Mouse (Mus musculus) hindbrain, postnatal 0 days (tissue): ENCODE results near the gene Rrm2. TPM values are rescaled to one million over a fixed set of nuclear protein-coding genes. Genes with fewer than 3 reads are reported as not detected.

Experiments
- ATAC-seq: fragments of 200-750 bp; cut with Nextera tagmentation; 2 replicates; pipeline ENCODE4 v1.8.0; 2017; ENCODE audit warnings: mild to moderate bottlenecking, moderate TSS enrichment, moderate library complexity
- DNase-seq: peaks from one replicate; pipeline ENCODE4 v3.0.0-alpha.2; 2015; ENCODE audit warnings: low spot score
- H3K27ac ChIP-seq: fragments of 300-500 bp; sonication (generic); 2 replicates; pipeline ENCODE4 v1.5.1; 2014; ENCODE audit warnings: mild to moderate bottlenecking
- H3K27me3 ChIP-seq: fragments of 300-500 bp; sonication (generic); 2 replicates; pipeline ENCODE4 v1.6.1; 2014; ENCODE audit warnings: low read length, mixed read lengths; ENCODE audit not compliant: insufficient read depth
- H3K36me3 ChIP-seq: fragments of 300-500 bp; sonication (generic); 2 replicates; pipeline ENCODE4 v1.6.1; 2014; ENCODE audit warnings: low read length, mixed read lengths; ENCODE audit not compliant: insufficient read depth
- H3K4me1 ChIP-seq: fragments of 300-500 bp; sonication (generic); 2 replicates; pipeline ENCODE4 v1.6.1; 2014; ENCODE audit warnings: antibody characterized with exemption, low read length, mixed read lengths; ENCODE audit not compliant: insufficient read depth
- H3K4me2 ChIP-seq: fragments of 300-500 bp; sonication (generic); 2 replicates; pipeline ENCODE4 v1.6.1; 2014; ENCODE audit warnings: low read depth, mild to moderate bottlenecking, low read length, moderate library complexity, mixed read lengths
- H3K4me3 ChIP-seq: fragments of 300-500 bp; sonication (generic); 2 replicates; pipeline ENCODE4 v1.5.1; 2014; ENCODE audit warnings: low read length
- H3K9ac ChIP-seq: fragments of 300-500 bp; sonication (generic); replicated peaks from 2 replicates; pipeline ENCODE4 v1.6.1; 2014; ENCODE audit warnings: mild to moderate bottlenecking, low read length, moderate library complexity, mixed read lengths
- H3K9me3 ChIP-seq: fragments of 300-500 bp; sonication (generic); 2 replicates; pipeline ENCODE4 v1.6.1; 2016; ENCODE audit warnings: low read length, mixed read lengths
- CTCF ChIP-seq: IDR thresholded peaks from 2 replicates; pipeline ENCODE4 v1.5.1; 2016; ENCODE audit warnings: antibody characterized with exemption, control low read depth, low read depth
- WGBS: fragments of 180-500 bp; shearing (Covaris S2); extraction: QIAGEN DNeasy Blood & Tissue Kit; methylation state at CpG from one replicate; pipeline ENCODE4 v1.1.7; 2014; 5-methylcytosine and 5-hydroxymethylcytosine counted together
- polyA plus RNA-seq: library from polyadenylated mRNA; unstranded; fragments of >200 nt; fragmentation: Nextera tagmentation; extraction: Ambion mirVana; gene quantifications from 2 replicates; pipeline ENCODE4 v1.2.1, GENCODE M21; 2015
- total RNA-seq: library from RNA; depleted of rRNA; stranded (reverse); fragments of >200 nt; gene quantifications from 2 replicates; pipeline ENCODE4 v1.2.3, GENCODE M21; 2014; rRNA removed

Gene Rrm2
- total RNA-seq: 23.4 TPM in 2 replicates
- 53.4 and 61.1 TPM in 2 replicates for polyA plus RNA-seq

GRCm38 (mm10) chr12:24707954-24708823 lies at the start of gene Rrm2:
Gene Rrm2, plus strand, starts transcription at chr12:24708241.
- DNase-seq: peak; percentile 96
- peak within 1 kb of the TSS; percentile 88 for H3K4me2 ChIP-seq
- H3K4me3 ChIP-seq: peak within 1 kb of the TSS; percentile 80
- peak; percentile 86 for TF ChIP-seq CTCF
- peak within 1 kb of the TSS; percentile 66 for H3K9ac ChIP-seq
- H3K36me3 ChIP-seq: no peaks in the 10 kb centered on the region
- peak within 1 kb of the TSS; percentile 68; the same call in 1 of the 2 replicates for H3K27ac ChIP-seq
- H3K9me3 ChIP-seq: no peaks in the 10 kb centered on the region
- peaks cover 7% of the 10 kb centered on the region; the same call in 1 of the 2 replicates for H3K4me1 ChIP-seq
- peak; percentile 90 for ATAC-seq
- WGBS: under 1% methylated on average over 75 of the region's 83 CpGs
- H3K27me3 ChIP-seq: no peaks in the 10 kb centered on the region

DNA sequence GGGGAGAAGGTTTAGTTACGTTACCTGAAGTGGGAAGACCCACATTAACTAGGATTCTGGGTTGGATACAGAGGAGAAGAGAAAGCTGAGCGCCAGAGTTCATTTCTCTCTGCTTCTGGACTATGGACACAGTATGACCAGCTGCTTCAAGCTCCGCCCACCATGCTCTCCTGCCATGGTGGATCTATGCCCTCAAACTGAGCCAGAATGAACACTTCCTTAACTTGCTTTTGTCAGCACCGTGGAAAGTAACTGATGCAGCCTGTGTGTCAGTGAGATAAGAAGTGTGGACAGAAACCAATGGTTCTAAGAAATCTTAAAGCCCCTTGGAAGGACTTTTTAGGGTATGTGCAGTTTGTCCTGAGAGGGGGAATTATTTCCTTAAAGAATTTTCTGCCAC lies 49.0 kb upstream of the Rrm2 start:
- Histone ChIP-seq H3K27ac (no peak overlapping the region), H3K4me2 (no peak overlapping the region), H3K9me3 (no peaks in the 10 kb centered on the region), H3K36me3 (peaks cover 28% of the 10 kb centered on the region; the same call in 1 of the 2 replicates), H3K4me3 (no peak overlapping the region), H3K9ac (no peak overlapping the region), H3K27me3 (no peaks in the 10 kb centered on the region), H3K4me1 (no peaks in the 10 kb centered on the region; the same call in 1 of the 2 replicates)
- 88% methylated on average over 4 of the region's 4 CpGs for WGBS
- no peak for TF ChIP-seq CTCF
- ATAC-seq (no peak), DNase-seq (no peak)

DNA sequence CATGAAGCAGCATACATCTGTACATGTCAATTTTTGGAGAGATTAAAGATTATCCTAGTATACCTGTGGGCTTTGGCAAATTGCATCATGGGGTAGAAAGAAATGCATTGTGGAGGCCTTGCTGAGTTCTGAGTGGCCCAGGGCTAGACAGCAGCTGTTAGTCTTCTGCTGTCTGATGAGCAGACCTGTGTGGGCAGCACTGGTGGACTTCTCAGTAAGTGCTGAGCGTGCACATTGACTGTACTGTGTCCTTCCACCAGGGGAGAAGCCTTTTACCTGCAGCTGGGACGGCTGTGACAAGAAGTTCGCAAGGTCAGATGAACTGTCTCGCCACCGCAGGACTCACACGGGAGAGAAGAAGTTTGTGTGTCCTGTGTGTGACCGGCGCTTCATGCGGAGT lies 48.1 kb upstream of the Rrm2 start:
- Histone ChIP-seq H3K36me3 (peaks cover 23% of the 10 kb centered on the region; the same call in 1 of the 2 replicates), H3K9me3 (no peaks in the 10 kb centered on the region)
- WGBS: 86% methylated on average over 9 of the region's 9 CpGs

GRCm38 (mm10) chr12:24661100-24661499 lies 46.9 kb upstream of the Rrm2 start:
- 76% methylated on average over 4 of the region's 4 CpGs for WGBS

More for the DNA sequence above, 48.1 kb upstream of the Rrm2 start:
- no peak overlapping the region for H3K4me2 ChIP-seq
- DNase-seq (no peak), ATAC-seq (0 out of 2 replicates have a peak, but pooled peaks have one; percentile 16)
- no peak for TF ChIP-seq CTCF
- H3K4me3 ChIP-seq: no peak overlapping the region
- H3K4me1 ChIP-seq: no peaks in the 10 kb centered on the region; the same call in 1 of the 2 replicates
- H3K27ac ChIP-seq: no peak overlapping the region
- no peak overlapping the region for H3K9ac ChIP-seq
- no peaks in the 10 kb centered on the region for H3K27me3 ChIP-seq

GRCm38 (mm10) chr12:24662131-24662530 lies 45.9 kb upstream of the Rrm2 start:
- no peaks in the 10 kb centered on the region for H3K4me1 ChIP-seq
- H3K9ac ChIP-seq: no peak overlapping the region
- H3K4me2 ChIP-seq: no peak overlapping the region
- WGBS: 89% methylated on average over 5 of the region's 5 CpGs
- no peak overlapping the region for H3K27ac ChIP-seq
- H3K4me3 ChIP-seq: no peak overlapping the region
- no peak for TF ChIP-seq CTCF
- ATAC-seq (no peak), DNase-seq (no peak)
- H3K9me3 ChIP-seq: no peaks in the 10 kb centered on the region
- no peaks in the 10 kb centered on the region for H3K27me3 ChIP-seq
- peaks cover 9% of the 10 kb centered on the region; the same call in 1 of the 2 replicates for H3K36me3 ChIP-seq

More at GRCm38 (mm10) chr12:24661100-24661499, 46.9 kb upstream of the Rrm2 start:
- Histone ChIP-seq H3K27me3 (no peaks in the 10 kb centered on the region), H3K4me2 (no peak overlapping the region), H3K4me3 (no peak overlapping the region), H3K36me3 (peaks cover 11% of the 10 kb centered on the region; the same call in 1 of the 2 replicates), H3K9me3 (no peaks in the 10 kb centered on the region), H3K27ac (no peak overlapping the region), H3K4me1 (no peaks in the 10 kb centered on the region), H3K9ac (no peak overlapping the region)
- TF ChIP-seq CTCF: no peak
- DNase-seq: no peak
- ATAC-seq: no peak

DNA sequence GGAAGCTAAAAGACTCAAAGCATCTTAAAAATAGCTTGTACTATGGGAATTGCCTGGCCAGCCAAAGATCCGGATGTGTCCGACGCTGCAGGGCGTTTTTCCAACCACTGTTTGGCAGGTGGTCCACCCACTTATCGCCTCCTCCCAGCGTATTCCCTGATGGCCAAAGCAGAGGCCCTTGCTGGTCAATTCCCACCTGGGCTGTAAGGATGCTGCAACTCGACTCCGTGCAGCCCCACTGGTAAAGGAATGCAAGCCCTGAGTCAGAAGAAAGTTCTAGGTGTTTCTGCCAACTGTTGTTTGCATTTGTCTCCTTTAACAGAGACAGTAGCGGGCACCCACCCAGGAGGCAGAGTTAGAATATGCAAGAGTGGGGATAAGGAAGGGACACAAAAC lies 27.9 kb upstream of the Rrm2 start:
- Histone ChIP-seq H3K4me3 (peak overlapping the region; percentile 67), H3K9ac (peak overlapping the region; percentile 83; the same call in 1 of the 2 replicates), H3K4me1 (peaks cover 15% of the 10 kb centered on the region; the same call in 1 of the 2 replicates), H3K9me3 (no peaks in the 10 kb centered on the region), H3K36me3 (no peaks in the 10 kb centered on the region), H3K4me2 (peak overlapping the region; percentile 94), H3K27me3 (no peaks in the 10 kb centered on the region), H3K27ac (no peak overlapping the region)
- DNase-seq (no peak), ATAC-seq (no peak)
- 16% methylated on average over 9 of the region's 9 CpGs for WGBS
- no peak for TF ChIP-seq CTCF
